Mouse (Mus musculus) WW6 (cell line): ENCODE data around the gene Slc29a4.

ENCODE experiments used
- DNase-seq: peaks from one replicate; pipeline ENCODE4 v3.0.0-alpha.2; 2013; ENCODE audit warnings: low read depth, low spot score

Gene Slc29a4

GRCm38 (mm10) chr5:142739941-142740340 lies 47.6 kb downstream of the Slc29a4 start:
- no peak for DNase-seq

- no peak for DNase-seq
Measured at GRCm38 (mm10) chr5:142747026-142747629, 54.8 kb downstream of the Slc29a4 start.

GRCm38 (mm10) chr5:142750173-142750572 lies 57.9 kb downstream of the Slc29a4 start:
- no peak for DNase-seq

GRCm38 (mm10) chr5:142752241-142752640 lies 59.9 kb downstream of the Slc29a4 start:
- no peak for DNase-seq

- no peak for DNase-seq
Measured at GRCm38 (mm10) chr5:142759786-142760185, 67.5 kb downstream of the Slc29a4 start.

GRCm38 (mm10) chr5:142761326-142761983 lies 69.1 kb downstream of the Slc29a4 start:
- no peak for DNase-seq

GRCm38 (mm10) chr5:142762082-142762807 lies 69.9 kb downstream of the Slc29a4 start:
- no peak for DNase-seq

- DNase-seq = no peak
Measured at GRCm38 (mm10) chr5:142764306-142764705, 72.0 kb downstream of the Slc29a4 start.

GRCm38 (mm10) chr5:142764889-142765288 lies 72.6 kb downstream of the Slc29a4 start:
- DNase-seq = no peak

GRCm38 (mm10) chr5:142766708-142767107 lies 74.4 kb downstream of the Slc29a4 start:
- DNase-seq = no peak

- DNase-seq = no peak
Measured at GRCm38 (mm10) chr5:142767937-142768336, 75.6 kb downstream of the Slc29a4 start.

- no peak for DNase-seq
Measured at GRCm38 (mm10) chr5:142768352-142769267, 76.3 kb downstream of the Slc29a4 start.

GRCm38 (mm10) chr5:142769641-142770040 lies 77.3 kb downstream of the Slc29a4 start:
- no peak for DNase-seq

GRCm38 (mm10) chr5:142771034-142771433 lies 78.7 kb downstream of the Slc29a4 start:
- DNase-seq = no peak

- DNase-seq = no peak
Measured at GRCm38 (mm10) chr5:142771964-142772363, 79.7 kb downstream of the Slc29a4 start.
